Mouse (Mus musculus): ENCODE measurements around the gene Baz1a. TPM values are rescaled to one million over a fixed set of nuclear protein-coding genes. Genes with fewer than 3 reads are reported as not detected.
"Not testable (repeated sequence)": the region's sequence is repeated elsewhere in the genome, so short reads cannot be mapped to it uniquely, and the experiment has no call there.

The Baz1a gene
- polyA plus RNA-seq, 1 experiment from 2014 or later: 17.5 TPM

GRCm38 (mm10) chr12:55003843-55004242 lies 10.3 kb downstream of the Baz1a start:
- H3K9ac ChIP-seq (replicated peaks; ENCODE audit: low read depth): no peak overlapping the region
- no peak for ATAC-seq
- no peak for TF ChIP-seq CTCF (IDR thresholded peaks at IDR 0.05)
- TF ChIP-seq EP300 (IDR thresholded peaks at IDR 0.05): no peak
- 89% methylated on average over 5 of the region's 5 CpGs for WGBS
- H3K4me1 ChIP-seq (ENCODE audit: insufficient read depth, low read depth, low read length): no peaks in the 10 kb centered on the region
- H3K9me3 ChIP-seq (ENCODE audit: low read length): no peaks in the 10 kb centered on the region
- H3K36me3 ChIP-seq (ENCODE audit: insufficient read depth, low read length): no peaks in the 10 kb centered on the region
- H3K27ac ChIP-seq (ENCODE audit: low read length): no peak overlapping the region
- no peaks in the 10 kb centered on the region for H3K27me3 ChIP-seq (replicated peaks; ENCODE audit: insufficient read depth, low read length)
- H3K4me2 ChIP-seq (replicated peaks; ENCODE audit: low read depth, low read length): no peak overlapping the region
- no peak overlapping the region for H3K4me3 ChIP-seq (ENCODE audit: low read depth, low read length)
- no peak for DNase-seq (ENCODE audit: low spot score)

GRCm38 (mm10) chr12:55002532-55002931 lies 11.6 kb downstream of the Baz1a start:
- H3K4me2 ChIP-seq (replicated peaks; ENCODE audit: low read depth, low read length); H3K36me3 ChIP-seq (ENCODE audit: insufficient read depth, low read length); H3K27me3 ChIP-seq (replicated peaks; ENCODE audit: insufficient read depth, low read length); H3K4me3 ChIP-seq (ENCODE audit: low read depth, low read length); ATAC-seq; H3K9ac ChIP-seq (replicated peaks; ENCODE audit: low read depth); H3K9me3 ChIP-seq (ENCODE audit: low read length); DNase-seq (ENCODE audit: low spot score); H3K4me1 ChIP-seq (ENCODE audit: insufficient read depth, low read depth, low read length); H3K27ac ChIP-seq (ENCODE audit: low read length): not testable (repeated sequence)
- 79% methylated on average over 7 of the region's 7 CpGs for WGBS

GRCm38 (mm10) chr12:54999016-54999690 lies 15.0 kb downstream of the Baz1a start:
- Histone ChIP-seq H3K4me3 (ENCODE audit: low read depth, low read length) (no peak overlapping the region), H3K9me3 (ENCODE audit: low read length) (no peaks in the 10 kb centered on the region), H3K36me3 (ENCODE audit: insufficient read depth, low read length) (no peaks in the 10 kb centered on the region), H3K4me1 (ENCODE audit: insufficient read depth, low read depth, low read length) (no peaks in the 10 kb centered on the region), H3K9ac (replicated peaks; ENCODE audit: low read depth) (no peak overlapping the region), H3K27me3 (replicated peaks; ENCODE audit: insufficient read depth, low read length) (no peaks in the 10 kb centered on the region), H3K4me2 (replicated peaks; ENCODE audit: low read depth, low read length) (no peak overlapping the region), H3K27ac (ENCODE audit: low read length) (no peak overlapping the region)
- ATAC-seq (peak; percentile 46), DNase-seq (ENCODE audit: low spot score) (peak; percentile 55)
- TF ChIP-seq CTCF (IDR thresholded peaks at IDR 0.05) (no peak), EP300 (IDR thresholded peaks at IDR 0.05) (no peak)
- WGBS: 67% methylated on average over 14 of the region's 14 CpGs

- Histone ChIP-seq H3K4me1 (ENCODE audit: insufficient read depth, low read depth, low read length) (no peaks in the 10 kb centered on the region), H3K4me2 (replicated peaks; ENCODE audit: low read depth, low read length) (no peak overlapping the region), H3K9me3 (ENCODE audit: low read length) (no peaks in the 10 kb centered on the region), H3K36me3 (ENCODE audit: insufficient read depth, low read length) (no peaks in the 10 kb centered on the region), H3K27me3 (replicated peaks; ENCODE audit: insufficient read depth, low read length) (no peaks in the 10 kb centered on the region), H3K27ac (ENCODE audit: low read length) (no peak overlapping the region), H3K9ac (replicated peaks; ENCODE audit: low read depth) (no peak overlapping the region), H3K4me3 (ENCODE audit: low read depth, low read length) (no peak overlapping the region)
- TF ChIP-seq CTCF (IDR thresholded peaks at IDR 0.05) (no peak), EP300 (IDR thresholded peaks at IDR 0.05) (no peak)
- no peak for DNase-seq (ENCODE audit: low spot score)
- no peak for ATAC-seq
- WGBS: 65% methylated on average over 5 of the region's 5 CpGs
Measured at GRCm38 (mm10) chr12:54998411-54998810, 15.7 kb downstream of the Baz1a start.

GRCm38 (mm10) chr12:54996979-54997474 lies 17.1 kb downstream of the Baz1a start:
- no peak overlapping the region for H3K4me3 ChIP-seq (ENCODE audit: low read depth, low read length)
- no peaks in the 10 kb centered on the region for H3K4me1 ChIP-seq (ENCODE audit: insufficient read depth, low read depth, low read length)
- no peaks in the 10 kb centered on the region for H3K27me3 ChIP-seq (replicated peaks; ENCODE audit: insufficient read depth, low read length)
- ATAC-seq: no peak
- no peak overlapping the region for H3K27ac ChIP-seq (ENCODE audit: low read length)
- H3K36me3 ChIP-seq (ENCODE audit: insufficient read depth, low read length): no peaks in the 10 kb centered on the region
- DNase-seq (ENCODE audit: low spot score): no peak
- H3K4me2 ChIP-seq (replicated peaks; ENCODE audit: low read depth, low read length): no peak overlapping the region
- TF ChIP-seq CTCF (IDR thresholded peaks at IDR 0.05): no peak
- TF ChIP-seq EP300 (IDR thresholded peaks at IDR 0.05): no peak
- no peaks in the 10 kb centered on the region for H3K9me3 ChIP-seq (ENCODE audit: low read length)
- WGBS: 83% methylated on average over 6 of the region's 6 CpGs
- H3K9ac ChIP-seq (replicated peaks; ENCODE audit: low read depth): no peak overlapping the region

GRCm38 (mm10) chr12:54995965-54996364 lies 18.2 kb downstream of the Baz1a start:
- H3K9ac ChIP-seq (replicated peaks; ENCODE audit: low read depth): no peak overlapping the region
- no peaks in the 10 kb centered on the region for H3K36me3 ChIP-seq (ENCODE audit: insufficient read depth, low read length)
- no peak overlapping the region for H3K4me2 ChIP-seq (replicated peaks; ENCODE audit: low read depth, low read length)
- DNase-seq (ENCODE audit: low spot score) (peak; percentile 19), ATAC-seq (no peak)
- H3K4me3 ChIP-seq (ENCODE audit: low read depth, low read length): no peak overlapping the region
- no peak for TF ChIP-seq EP300 (IDR thresholded peaks at IDR 0.05)
- no peak for TF ChIP-seq CTCF (IDR thresholded peaks at IDR 0.05)
- no peaks in the 10 kb centered on the region for H3K4me1 ChIP-seq (ENCODE audit: insufficient read depth, low read depth, low read length)
- no peaks in the 10 kb centered on the region for H3K27me3 ChIP-seq (replicated peaks; ENCODE audit: insufficient read depth, low read length)
- H3K9me3 ChIP-seq (ENCODE audit: low read length): no peaks in the 10 kb centered on the region
- WGBS: 54% methylated on average over 3 of the region's 3 CpGs
- no peak overlapping the region for H3K27ac ChIP-seq (ENCODE audit: low read length)

Data from lung, postnatal 0 days (tissue).